Mouse (Mus musculus) embryonic stem cell, embryonic (primary cell): ENCODE measurements around the gene Atp1b2.

Experiments used
- CTCF ChIA-PET, 4 experiments: fragments of 300-600 bp in 2 of 4; fragments of 350-600 bp in 2 of 4; sonication (Branson Sonifier 250); formaldehyde crosslinking; loops; one replicate each; lab custom pipeline; 2022; ENCODE audit warnings: inconsistent platforms in 2 of 4; lab: Charles Lee
- POLR2A ChIA-PET, 4 experiments: fragments of 300-600 bp in 2 of 4; fragments of 350-600 bp in 2 of 4; sonication (Branson Sonifier 250); formaldehyde crosslinking; loops; one replicate each; lab custom pipeline; 2022; ENCODE audit warnings: antibody characterized with exemption in 4 of 4, inconsistent platforms in 1 of 4; lab: Charles Lee

The Atp1b2 gene

GRCm38 (mm10) chr11:69557381-69557958 lies 48.3 kb downstream of the Atp1b2 start:
- ChIA-PET POLR2A (interaction anchor here in 3 of 4 experiments (0.6 to 21.3 kb wide), 27 partner anchors 8 to 605 kb away, joined by 3 to 263 read pairs (median 4); partner anchors contain the start of genes Trp53 (in 3 of the 3), Wrap53 (in 3 of the 3), Dnah2 (in 2 of the 3) and Atp1b2 (in 1 of the 3)), CTCF (interaction anchor here (0.5 to 4.9 kb wide), 10 partner anchors 10 to 378 kb away, joined by 3 to 38 read pairs (median 4); partner anchors contain the start of gene Ybx2 (in 1 of the 4))

GRCm38 (mm10) chr11:69554539-69555140 lies 51.1 kb downstream of the Atp1b2 start:
- ChIA-PET CTCF (interaction anchor here in 2 of 4 experiments (0.7 to 0.8 kb wide), 3 partner anchors 33 to 200 kb away, joined by 3 to 4 read pairs (median 4); no protein-coding TSS in a partner anchor), POLR2A (interaction anchor here in 1 of 4 experiments (0.7 to 21.3 kb wide), 7 partner anchors 11 to 614 kb away, joined by 3 to 263 read pairs (median 3); partner anchors contain the start of genes Trp53 and Wrap53)

GRCm38 (mm10) chr11:69553341-69553721 lies 52.4 kb downstream of the Atp1b2 start:
- CTCF ChIA-PET, result interaction anchor here in 1 of 4 experiments (0.5 kb wide), 2 partner anchors 37 to 59 kb away, joined by 4 to 8 read pairs; no protein-coding TSS in a partner anchor
- POLR2A ChIA-PET, result interaction anchor here in 3 of 4 experiments (0.7 to 21.3 kb wide), 9 partner anchors 8 to 334 kb away, joined by 3 to 263 read pairs (median 6); partner anchors contain the start of genes Trp53 (in 1 of the 3) and Wrap53 (in 1 of the 3)

DNA sequence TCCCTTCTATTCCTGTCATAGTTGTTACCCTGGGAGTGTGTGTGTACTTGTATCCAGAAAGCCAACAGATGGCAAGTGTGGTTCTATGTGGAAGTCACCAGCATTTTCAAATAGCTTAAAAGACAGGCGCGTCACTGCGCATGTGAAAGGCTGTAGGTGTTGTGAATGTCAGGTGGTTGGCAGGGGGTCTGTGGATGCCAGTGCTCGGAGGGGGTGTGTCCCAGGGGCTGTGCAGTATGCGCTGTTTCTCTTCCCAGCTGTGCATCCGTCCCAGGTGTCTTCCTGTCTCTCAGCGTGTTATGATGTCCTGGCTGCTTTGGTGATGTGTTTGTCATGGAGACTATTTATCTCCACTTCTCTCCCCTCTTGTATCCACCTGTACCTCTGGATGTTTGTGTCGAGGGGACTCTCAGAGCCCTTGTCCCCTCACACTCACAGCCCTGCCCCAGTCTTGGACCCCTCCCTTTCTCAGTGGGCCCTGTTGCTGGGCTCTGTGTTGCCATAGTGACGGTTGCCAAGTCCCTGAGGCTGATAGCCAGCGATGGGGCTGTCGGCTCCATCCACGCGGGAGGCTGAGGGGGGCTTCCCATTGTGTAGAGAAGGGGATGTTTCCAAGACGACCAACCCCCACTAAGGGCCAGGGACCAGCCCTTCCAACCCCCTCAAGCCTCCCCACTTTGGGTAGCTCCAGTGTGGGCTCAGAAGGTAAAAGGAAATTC lies 53.0 kb downstream of the Atp1b2 start:
- ChIA-PET CTCF (interaction anchor here in 1 of 4 experiments (0.5 kb wide), 2 partner anchors 37 to 60 kb away, joined by 4 to 8 read pairs; no protein-coding TSS in a partner anchor), POLR2A (interaction anchor here in 3 of 4 experiments (0.6 to 10.6 kb wide), 9 partner anchors 7 to 36 kb away, joined by 3 to 110 read pairs (median 6); partner anchors contain the start of genes Trp53 (in 2 of the 3), Wrap53 (in 2 of the 3) and Efnb3 (in 1 of the 3))

DNA sequence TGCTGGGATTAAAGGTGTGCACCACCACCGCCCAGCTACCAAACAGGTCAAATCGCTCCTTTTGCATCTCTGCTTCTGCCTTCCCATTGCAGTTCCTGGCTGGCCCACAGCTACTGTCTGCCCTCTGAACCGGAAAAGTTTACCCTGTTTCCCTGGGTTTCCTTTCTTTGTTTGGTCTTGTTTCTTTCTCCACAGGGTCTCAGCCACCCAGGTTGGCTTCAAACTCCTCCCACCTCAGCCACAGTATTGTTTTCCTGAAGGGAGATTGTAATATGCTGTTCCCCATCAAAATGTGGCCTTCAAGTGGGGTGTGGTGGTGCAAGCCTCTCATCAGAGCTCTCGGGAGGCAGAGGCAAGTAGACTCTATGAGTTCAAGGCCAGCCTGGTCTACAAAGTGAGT lies 54.4 kb downstream of the Atp1b2 start:
- CTCF ChIA-PET, result interaction anchor here in 2 of 4 experiments (0.6 to 0.9 kb wide), 3 partner anchors 8 to 166 kb away, joined by 3 to 4 read pairs (median 3); no protein-coding TSS in a partner anchor
- POLR2A ChIA-PET, result interaction anchor here in 3 of 4 experiments (0.5 to 10.6 kb wide), 12 partner anchors 9 to 154 kb away, joined by 3 to 110 read pairs (median 6); partner anchors contain the start of genes Efnb3 (in 2 of the 3), Trp53 (in 2 of the 3) and Wrap53 (in 2 of the 3)
